Mouse (Mus musculus) small intestine, adult 2 months (tissue): ENCODE measurements at regions not wholly inside any gene's neighbourhood (a gene's known extent, or its start where the extent isn't known, plus 50 kb on each side); places are given as distances from the start of the nearest gene placed in this dataset.

ENCODE experiments used
- H3K27ac ChIP-seq: fragments of 200-500 bp; 2 replicates; pipeline ENCODE4 v1.5.1; 2012; ENCODE audit warnings: low read depth, low read length, control low read depth, inconsistent platforms; ENCODE audit not compliant: insufficient read depth
- H3K27me3 ChIP-seq: fragments of 200-500 bp; 2 replicates; pipeline ENCODE4 v1.6.1; 2012; ENCODE audit warnings: mild to moderate bottlenecking, moderate library complexity, low read length, inconsistent platforms; ENCODE audit not compliant: control insufficient read depth, insufficient read depth
- H3K36me3 ChIP-seq: fragments of 200-500 bp; 2 replicates; pipeline ENCODE4 v1.6.1; 2012; ENCODE audit warnings: mild to moderate bottlenecking, low read length, control low read depth, inconsistent platforms; ENCODE audit not compliant: control insufficient read depth, insufficient read depth
- H3K4me1 ChIP-seq: fragments of 200-500 bp; 2 replicates; pipeline ENCODE4 v1.6.1; 2012; ENCODE audit warnings: low read length, inconsistent platforms, mixed read lengths; ENCODE audit not compliant: control insufficient read depth, insufficient read depth, insufficient read length
- H3K4me3 ChIP-seq: fragments of 200-500 bp; 2 replicates; pipeline ENCODE4 v1.5.1; 2012; ENCODE audit warnings: low read depth, mild to moderate bottlenecking, control low read depth, inconsistent platforms, low read length, moderate library complexity
- CTCF ChIP-seq: fragments of 200-500 bp; IDR thresholded peaks from 2 replicates; pipeline ENCODE4 v1.5.1; 2012; ENCODE audit warnings: low read depth, mild to moderate bottlenecking, control low read depth, inconsistent platforms, low read length, moderate library complexity, mixed read lengths; ENCODE audit not compliant: insufficient replicate concordance, insufficient read length; ENCODE audit errors: extremely low read depth
- POLR2A ChIP-seq: fragments of 200-500 bp; IDR thresholded peaks from 2 replicates; pipeline ENCODE4 v1.6.1; 2012; ENCODE audit warnings: low read depth, mild to moderate bottlenecking, control low read depth, inconsistent platforms, low read length, moderate library complexity
- WGBS: fragments of 180-500 bp; shearing (Covaris S2); methylation state at CpG from one replicate; pipeline ENCODE4 v1.1.7; 2018; 5-methylcytosine and 5-hydroxymethylcytosine counted together

DNA sequence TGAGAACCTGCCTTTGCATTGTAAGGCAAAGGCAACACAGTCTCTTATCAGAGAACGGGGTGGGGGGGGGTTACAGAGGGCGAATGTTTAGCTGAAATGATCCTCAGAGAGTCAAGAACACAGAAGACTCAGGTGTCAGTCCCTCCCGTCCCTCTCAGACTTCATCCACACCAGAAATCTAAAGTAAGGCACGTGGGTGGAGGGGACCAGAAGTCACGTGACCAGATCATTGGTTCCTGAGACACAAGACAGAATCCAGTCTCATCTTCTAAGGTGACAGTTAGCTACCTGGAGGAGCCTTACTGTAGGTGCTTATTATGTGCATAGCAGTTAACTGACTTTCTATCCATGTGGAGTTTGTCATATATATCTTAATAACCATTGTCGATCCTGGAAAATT is 1302.0 kb downstream of the Synb start:
- TF ChIP-seq POLR2A: no peak
- TF ChIP-seq CTCF: no peak
- H3K27me3 ChIP-seq: no peaks in the 10 kb centered on the region
- WGBS: 52% methylated on average over 6 of the region's 6 CpGs

GRCm38 (mm10) chr14:67990271-67990670 is 1303.8 kb downstream of the Synb start:
- no peaks in the 10 kb centered on the region for H3K36me3 ChIP-seq
- no peak overlapping the region for H3K27ac ChIP-seq
- 41% methylated on average over 3 of the region's 3 CpGs for WGBS
- H3K4me3 ChIP-seq: no peak overlapping the region
- no peak for TF ChIP-seq POLR2A
- no peak for TF ChIP-seq CTCF
- H3K27me3 ChIP-seq: no peaks in the 10 kb centered on the region
- no peaks in the 10 kb centered on the region for H3K4me1 ChIP-seq

More for the DNA sequence above, 1302.0 kb downstream of the Synb start:
- H3K4me3 ChIP-seq: no peak overlapping the region
- no peak overlapping the region for H3K27ac ChIP-seq
- peaks cover 7% of the 10 kb centered on the region; the same call in 1 of the 2 replicates for H3K4me1 ChIP-seq
- H3K36me3 ChIP-seq: no peaks in the 10 kb centered on the region
